Mouse (Mus musculus): ENCODE results near the gene Rufy4.

Gene Rufy4

GRCm38 (mm10) chr1:74195961-74196360, 70.6 kb downstream of the Rufy4 start:
- in situ Hi-C loops (cut with MboI; ENCODE audit: low sequenced_read_pairs): no loop called here

DNA sequence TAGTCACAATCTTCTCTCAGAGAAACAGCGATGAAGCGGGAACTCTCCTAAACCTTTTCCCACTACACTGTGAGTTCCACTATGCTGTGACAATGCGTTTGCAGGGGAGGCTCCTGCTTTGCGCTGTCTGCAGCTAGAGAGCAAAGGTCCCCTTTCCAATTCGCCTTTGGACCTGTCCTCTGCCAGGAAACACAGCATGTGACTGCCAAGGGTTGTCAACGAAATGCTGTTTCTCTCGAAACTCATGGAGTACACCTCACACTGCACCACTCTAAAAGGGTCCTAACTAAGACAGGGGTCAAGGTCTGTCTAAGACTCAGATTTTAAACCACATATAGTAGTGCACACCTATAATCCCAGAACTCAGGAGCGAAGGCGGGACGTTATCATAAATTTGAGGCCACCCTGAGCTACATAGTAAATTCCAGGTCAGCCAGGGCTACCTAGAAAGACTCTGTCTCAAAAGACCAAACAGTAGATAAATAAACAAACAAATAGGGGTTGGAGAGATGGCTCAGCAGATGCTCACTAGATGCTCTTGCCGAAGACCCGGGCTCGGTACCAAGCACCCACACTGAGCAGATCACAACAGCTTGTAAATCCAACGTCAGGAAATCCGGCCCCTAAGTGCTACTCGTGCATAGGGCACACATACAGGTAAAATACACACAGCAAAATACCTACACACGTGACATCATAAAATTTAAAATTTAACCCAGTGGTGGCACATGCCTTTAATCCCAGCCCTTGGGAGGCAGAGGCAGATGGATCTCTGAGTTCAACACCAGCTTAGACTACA, 71.5 kb downstream of the Rufy4 start:
- in situ Hi-C loops (cut with MboI; ENCODE audit: low sequenced_read_pairs): no loop called here
